Mouse (Mus musculus): ENCODE results near the gene Ces5a.
"Not testable (repeated sequence)": the region's sequence is repeated elsewhere in the genome, so short reads cannot be mapped to it uniquely, and the experiment has no call there.

The Ces5a gene

GRCm38 (mm10) chr8:93535730-93536129 is at the start of gene Ces5a:
Ces5a (minus strand) TSS chr8:93535830.
- DNase-seq (ENCODE audit: extremely low read depth, low read depth) = no peak

GRCm38 (mm10) chr8:93572841-93573240 is 37.2 kb upstream of the Ces5a start:
- no peak for DNase-seq (ENCODE audit: extremely low read depth, low read depth)

GRCm38 (mm10) chr8:93572095-93572501 is 36.5 kb upstream of the Ces5a start:
- DNase-seq (ENCODE audit: extremely low read depth, low read depth) = no peak

GRCm38 (mm10) chr8:93571369-93571985 is 35.8 kb upstream of the Ces5a start:
- DNase-seq (ENCODE audit: extremely low read depth, low read depth) = no peak

GRCm38 (mm10) chr8:93570186-93570530 is 34.5 kb upstream of the Ces5a start:
- DNase-seq (ENCODE audit: extremely low read depth, low read depth) = no peak

GRCm38 (mm10) chr8:93569311-93570185 is 33.9 kb upstream of the Ces5a start:
- DNase-seq (ENCODE audit: extremely low read depth, low read depth) = no peak

GRCm38 (mm10) chr8:93568666-93569065 is 33.0 kb upstream of the Ces5a start:
- no peak for DNase-seq (ENCODE audit: extremely low read depth, low read depth)

- DNase-seq (ENCODE audit: extremely low read depth, low read depth) = no peak
These were observed 31.5 kb upstream of the Ces5a start for GRCm38 (mm10) chr8:93567086-93567485.

- DNase-seq (ENCODE audit: extremely low read depth, low read depth) = no peak
These were observed 29.0 kb upstream of the Ces5a start for GRCm38 (mm10) chr8:93564634-93565033.

GRCm38 (mm10) chr8:93563551-93563950 is 27.9 kb upstream of the Ces5a start:
- DNase-seq (ENCODE audit: extremely low read depth, low read depth) = no peak

GRCm38 (mm10) chr8:93562557-93563210 is 27.1 kb upstream of the Ces5a start:
- no peak for DNase-seq (ENCODE audit: extremely low read depth, low read depth)

GRCm38 (mm10) chr8:93561271-93561670 is 25.6 kb upstream of the Ces5a start:
- DNase-seq (ENCODE audit: extremely low read depth, low read depth) = no peak

GRCm38 (mm10) chr8:93559696-93560095 is 24.1 kb upstream of the Ces5a start:
- no peak for DNase-seq (ENCODE audit: extremely low read depth, low read depth)

GRCm38 (mm10) chr8:93502634-93503033 is 33.0 kb downstream of the Ces5a start:
- DNase-seq (ENCODE audit: extremely low read depth, low read depth) = no peak

- DNase-seq (ENCODE audit: extremely low read depth, low read depth) = no peak
These were observed 36.2 kb downstream of the Ces5a start for GRCm38 (mm10) chr8:93499437-93499836.

GRCm38 (mm10) chr8:93495330-93495729 is 40.3 kb downstream of the Ces5a start:
- DNase-seq (ENCODE audit: extremely low read depth, low read depth) = no peak

GRCm38 (mm10) chr8:93488743-93489142 is 46.9 kb downstream of the Ces5a start:
- DNase-seq (ENCODE audit: extremely low read depth, low read depth) = no peak

- DNase-seq (ENCODE audit: extremely low read depth, low read depth) = no peak
These were observed 57.4 kb downstream of the Ces5a start for GRCm38 (mm10) chr8:93478211-93478610.

- not testable (repeated sequence) for DNase-seq (ENCODE audit: extremely low read depth, low read depth)
These were observed 65.9 kb downstream of the Ces5a start for GRCm38 (mm10) chr8:93469733-93470132.

GRCm38 (mm10) chr8:93454258-93454877 is 81.3 kb downstream of the Ces5a start:
- no peak for DNase-seq (ENCODE audit: extremely low read depth, low read depth)
